Mouse (Mus musculus): ENCODE measurements at regions not wholly inside any gene's neighbourhood (a gene's known extent, or its start where the extent isn't known, plus 50 kb on each side); places are given as distances from the start of the nearest gene placed in this dataset.

GRCm38 (mm10) chr9:69651608-69652007, 109.1 kb downstream of the Foxb1 start:
- H3K27ac ChIP-seq (ENCODE audit: low read depth) = no peak overlapping the region
- no peak overlapping the region for H3K4me3 ChIP-seq (ENCODE audit: low read depth, low read length)
- 70% methylated on average over 8 of the region's 8 CpGs for WGBS
- no peak overlapping the region for H3K9ac ChIP-seq (ENCODE audit: low read length)
- H3K27me3 ChIP-seq (replicated peaks; ENCODE audit: control insufficient read depth, insufficient read depth, low read length) = no peaks in the 10 kb centered on the region
- DNase-seq (ENCODE audit: low spot score) (no peak), ATAC-seq (replicated peaks; ENCODE audit: low FRiP score, low TSS enrichment, low read depth) (no peak)
- H3K4me1 ChIP-seq (replicated peaks; ENCODE audit: control insufficient read depth, insufficient read depth, low read length) = no peaks in the 10 kb centered on the region
- H3K36me3 ChIP-seq (ENCODE audit: control insufficient read depth, insufficient read depth, low read length) = no peaks in the 10 kb centered on the region
- H3K4me2 ChIP-seq (ENCODE audit: low read length) = no peak overlapping the region
- H3K9me3 ChIP-seq (ENCODE audit: control insufficient read depth, low read length) = no peaks in the 10 kb centered on the region

GRCm38 (mm10) chr9:69642591-69642990, 118.1 kb downstream of the Foxb1 start:
- H3K27me3 ChIP-seq (replicated peaks; ENCODE audit: control insufficient read depth, insufficient read depth, low read length) = no peaks in the 10 kb centered on the region
- no peak overlapping the region for H3K27ac ChIP-seq (ENCODE audit: low read depth)
- DNase-seq (ENCODE audit: low spot score) = no peak
- 83% methylated on average over 5 of the region's 5 CpGs for WGBS
- H3K36me3 ChIP-seq (ENCODE audit: control insufficient read depth, insufficient read depth, low read length) = no peaks in the 10 kb centered on the region
- no peak overlapping the region for H3K4me2 ChIP-seq (ENCODE audit: low read length)
- H3K4me3 ChIP-seq (ENCODE audit: low read depth, low read length) = no peak overlapping the region
- no peak overlapping the region for H3K9ac ChIP-seq (ENCODE audit: low read length)
- no peaks in the 10 kb centered on the region for H3K4me1 ChIP-seq (replicated peaks; ENCODE audit: control insufficient read depth, insufficient read depth, low read length)
- ATAC-seq (replicated peaks; ENCODE audit: low FRiP score, low TSS enrichment, low read depth) = no peak
- no peaks in the 10 kb centered on the region for H3K9me3 ChIP-seq (ENCODE audit: control insufficient read depth, low read length)

- Histone ChIP-seq H3K4me1 (replicated peaks; ENCODE audit: control insufficient read depth, insufficient read depth, low read length) (no peaks in the 10 kb centered on the region), H3K4me3 (ENCODE audit: low read depth, low read length) (no peak overlapping the region), H3K27ac (ENCODE audit: low read depth) (no peak overlapping the region), H3K4me2 (ENCODE audit: low read length) (no peak overlapping the region), H3K9ac (ENCODE audit: low read length) (no peak overlapping the region), H3K9me3 (ENCODE audit: control insufficient read depth, low read length) (no peaks in the 10 kb centered on the region), H3K27me3 (replicated peaks; ENCODE audit: control insufficient read depth, insufficient read depth, low read length) (no peaks in the 10 kb centered on the region), H3K36me3 (ENCODE audit: control insufficient read depth, insufficient read depth, low read length) (no peaks in the 10 kb centered on the region)
- ATAC-seq (replicated peaks; ENCODE audit: low FRiP score, low TSS enrichment, low read depth) (no peak), DNase-seq (ENCODE audit: low spot score) (peak; percentile 87)
- WGBS = 21% methylated on average over 7 of the region's 7 CpGs
Observed at GRCm38 (mm10) chr9:69623312-69623711, 137.4 kb downstream of the Foxb1 start.

- 50% methylated on average over 3 of the region's 3 CpGs for WGBS
- Histone ChIP-seq H3K4me2 (ENCODE audit: low read length) (no peak overlapping the region), H3K27ac (ENCODE audit: low read depth) (no peak overlapping the region), H3K36me3 (ENCODE audit: control insufficient read depth, insufficient read depth, low read length) (no peaks in the 10 kb centered on the region), H3K9me3 (ENCODE audit: control insufficient read depth, low read length) (no peaks in the 10 kb centered on the region), H3K27me3 (replicated peaks; ENCODE audit: control insufficient read depth, insufficient read depth, low read length) (no peaks in the 10 kb centered on the region), H3K9ac (ENCODE audit: low read length) (no peak overlapping the region), H3K4me1 (replicated peaks; ENCODE audit: control insufficient read depth, insufficient read depth, low read length) (no peaks in the 10 kb centered on the region), H3K4me3 (ENCODE audit: low read depth, low read length) (no peak overlapping the region)
- DNase-seq (ENCODE audit: low spot score) = no peak
- no peak for ATAC-seq (replicated peaks; ENCODE audit: low FRiP score, low TSS enrichment, low read depth)
Observed at GRCm38 (mm10) chr9:69621006-69621405, 139.7 kb downstream of the Foxb1 start.

- ATAC-seq (replicated peaks; ENCODE audit: low FRiP score, low TSS enrichment, low read depth) (no peak), DNase-seq (ENCODE audit: low spot score) (no peak)
- 74% methylated on average over 2 of the region's 2 CpGs for WGBS
- Histone ChIP-seq H3K4me3 (ENCODE audit: low read depth, low read length) (no peak overlapping the region), H3K9me3 (ENCODE audit: control insufficient read depth, low read length) (no peaks in the 10 kb centered on the region), H3K27ac (ENCODE audit: low read depth) (no peak overlapping the region), H3K27me3 (replicated peaks; ENCODE audit: control insufficient read depth, insufficient read depth, low read length) (no peaks in the 10 kb centered on the region), H3K9ac (ENCODE audit: low read length) (no peak overlapping the region), H3K36me3 (ENCODE audit: control insufficient read depth, insufficient read depth, low read length) (no peaks in the 10 kb centered on the region), H3K4me2 (ENCODE audit: low read length) (no peak overlapping the region), H3K4me1 (replicated peaks; ENCODE audit: control insufficient read depth, insufficient read depth, low read length) (no peaks in the 10 kb centered on the region)
Observed at GRCm38 (mm10) chr9:69617328-69617727, 143.4 kb downstream of the Foxb1 start.

GRCm38 (mm10) chr9:69597472-69597871, 144.1 kb downstream of the Anxa2 start:
- no peak overlapping the region for H3K4me3 ChIP-seq (ENCODE audit: low read depth, low read length)
- H3K4me2 ChIP-seq (ENCODE audit: low read length) = no peak overlapping the region
- ATAC-seq (replicated peaks; ENCODE audit: low FRiP score, low TSS enrichment, low read depth) (no peak), DNase-seq (ENCODE audit: low spot score) (no peak)
- no peaks in the 10 kb centered on the region for H3K36me3 ChIP-seq (ENCODE audit: control insufficient read depth, insufficient read depth, low read length)
- no peaks in the 10 kb centered on the region for H3K27me3 ChIP-seq (replicated peaks; ENCODE audit: control insufficient read depth, insufficient read depth, low read length)
- H3K4me1 ChIP-seq (replicated peaks; ENCODE audit: control insufficient read depth, insufficient read depth, low read length) = no peaks in the 10 kb centered on the region
- no peak overlapping the region for H3K9ac ChIP-seq (ENCODE audit: low read length)
- H3K9me3 ChIP-seq (ENCODE audit: control insufficient read depth, low read length) = no peaks in the 10 kb centered on the region
- WGBS = 62% methylated on average over 8 of the region's 8 CpGs
- H3K27ac ChIP-seq (ENCODE audit: low read depth) = no peak overlapping the region

GRCm38 (mm10) chr9:69592329-69593062, 139.1 kb downstream of the Anxa2 start:
- no peak for DNase-seq (ENCODE audit: low spot score)
- Histone ChIP-seq H3K36me3 (ENCODE audit: control insufficient read depth, insufficient read depth, low read length) (no peaks in the 10 kb centered on the region), H3K4me1 (replicated peaks; ENCODE audit: control insufficient read depth, insufficient read depth, low read length) (no peaks in the 10 kb centered on the region), H3K27me3 (replicated peaks; ENCODE audit: control insufficient read depth, insufficient read depth, low read length) (no peaks in the 10 kb centered on the region), H3K4me2 (ENCODE audit: low read length) (no peak overlapping the region), H3K27ac (ENCODE audit: low read depth) (no peak overlapping the region), H3K9me3 (ENCODE audit: control insufficient read depth, low read length) (no peaks in the 10 kb centered on the region), H3K9ac (ENCODE audit: low read length) (no peak overlapping the region), H3K4me3 (ENCODE audit: low read depth, low read length) (no peak overlapping the region)
- ATAC-seq (replicated peaks; ENCODE audit: low FRiP score, low TSS enrichment, low read depth) = no peak
- WGBS = 74% methylated on average over 15 of the region's 15 CpGs

- Histone ChIP-seq H3K27ac (ENCODE audit: low read depth) (no peak overlapping the region), H3K36me3 (ENCODE audit: control insufficient read depth, insufficient read depth, low read length) (no peaks in the 10 kb centered on the region), H3K4me1 (replicated peaks; ENCODE audit: control insufficient read depth, insufficient read depth, low read length) (no peaks in the 10 kb centered on the region), H3K4me3 (ENCODE audit: low read depth, low read length) (no peak overlapping the region), H3K9me3 (ENCODE audit: control insufficient read depth, low read length) (no peaks in the 10 kb centered on the region), H3K9ac (ENCODE audit: low read length) (no peak overlapping the region), H3K27me3 (replicated peaks; ENCODE audit: control insufficient read depth, insufficient read depth, low read length) (no peaks in the 10 kb centered on the region), H3K4me2 (ENCODE audit: low read length) (no peak overlapping the region)
- DNase-seq (ENCODE audit: low spot score) = no peak
- 81% methylated on average over 4 of the region's 4 CpGs for WGBS
- ATAC-seq (replicated peaks; ENCODE audit: low FRiP score, low TSS enrichment, low read depth) = no peak
Observed at GRCm38 (mm10) chr9:69588846-69589245, 135.4 kb downstream of the Anxa2 start.

GRCm38 (mm10) chr9:69587096-69587495, 133.7 kb downstream of the Anxa2 start:
- no peaks in the 10 kb centered on the region for H3K27me3 ChIP-seq (replicated peaks; ENCODE audit: control insufficient read depth, insufficient read depth, low read length)
- H3K4me3 ChIP-seq (ENCODE audit: low read depth, low read length) = no peak overlapping the region
- 74% methylated on average over 3 of the region's 3 CpGs for WGBS
- ATAC-seq (replicated peaks; ENCODE audit: low FRiP score, low TSS enrichment, low read depth) = no peak
- H3K4me2 ChIP-seq (ENCODE audit: low read length) = no peak overlapping the region
- H3K36me3 ChIP-seq (ENCODE audit: control insufficient read depth, insufficient read depth, low read length) = no peaks in the 10 kb centered on the region
- no peak for DNase-seq (ENCODE audit: low spot score)
- no peak overlapping the region for H3K9ac ChIP-seq (ENCODE audit: low read length)
- no peaks in the 10 kb centered on the region for H3K4me1 ChIP-seq (replicated peaks; ENCODE audit: control insufficient read depth, insufficient read depth, low read length)
- no peak overlapping the region for H3K27ac ChIP-seq (ENCODE audit: low read depth)
- no peaks in the 10 kb centered on the region for H3K9me3 ChIP-seq (ENCODE audit: control insufficient read depth, low read length)
